Mouse (Mus musculus) hindlimb bud, embryonic 11.5 days (tissue): ENCODE data around the gene Gm26602.

ENCODE experiments used
- DNase-seq: peaks from one replicate; pipeline ENCODE4 v3.0.0-alpha.2; 2012; ENCODE audit warnings: low read depth, low spot score; ENCODE audit errors: extremely low spot score

Gene Gm26602

DNA sequence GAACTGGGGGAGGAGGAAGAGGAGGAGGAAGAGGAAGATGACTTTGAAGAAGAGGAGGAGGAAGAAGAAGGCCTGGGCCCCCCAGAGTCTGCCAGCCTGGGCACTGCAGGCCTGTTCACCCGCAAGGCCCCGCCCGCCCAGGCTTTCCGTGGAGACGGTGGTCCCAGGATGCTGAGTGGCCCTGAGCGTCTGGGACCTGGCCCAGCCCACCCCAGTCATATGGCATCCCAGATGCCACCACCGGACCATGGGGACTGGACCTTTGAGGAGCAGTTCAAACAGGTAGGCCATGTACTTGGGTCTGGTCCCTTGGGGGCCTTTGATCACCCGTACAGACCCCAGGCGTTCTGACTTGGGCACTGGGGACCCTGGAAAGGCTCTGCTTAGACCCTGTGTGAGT lies 21.1 kb downstream of the Gm26602 start:
- no peak for DNase-seq

DNA sequence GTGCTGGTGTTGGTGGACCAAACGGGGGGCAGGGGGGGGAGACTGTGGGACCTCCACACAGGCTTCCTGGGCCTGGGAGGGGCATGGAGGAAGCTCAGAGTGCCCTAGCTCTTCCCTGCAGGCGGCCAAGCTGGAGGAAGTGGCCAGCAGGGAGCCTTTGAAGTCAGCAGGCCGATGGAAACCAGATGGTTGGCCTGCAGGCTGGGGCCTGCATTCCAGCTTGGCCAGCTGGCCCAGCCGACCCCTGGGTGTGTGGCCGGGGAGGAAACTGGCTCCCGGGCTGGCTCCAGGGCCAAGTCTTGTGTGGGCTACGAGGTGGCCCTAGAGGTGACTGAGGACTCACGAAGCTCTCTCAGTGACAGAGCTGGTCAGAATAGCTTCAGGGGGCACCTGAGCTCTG lies 22.1 kb downstream of the Gm26602 start:
- no peak for DNase-seq

GRCm38 (mm10) chr10:79933145-79933679 lies 22.6 kb downstream of the Gm26602 start:
- no peak for DNase-seq

DNA sequence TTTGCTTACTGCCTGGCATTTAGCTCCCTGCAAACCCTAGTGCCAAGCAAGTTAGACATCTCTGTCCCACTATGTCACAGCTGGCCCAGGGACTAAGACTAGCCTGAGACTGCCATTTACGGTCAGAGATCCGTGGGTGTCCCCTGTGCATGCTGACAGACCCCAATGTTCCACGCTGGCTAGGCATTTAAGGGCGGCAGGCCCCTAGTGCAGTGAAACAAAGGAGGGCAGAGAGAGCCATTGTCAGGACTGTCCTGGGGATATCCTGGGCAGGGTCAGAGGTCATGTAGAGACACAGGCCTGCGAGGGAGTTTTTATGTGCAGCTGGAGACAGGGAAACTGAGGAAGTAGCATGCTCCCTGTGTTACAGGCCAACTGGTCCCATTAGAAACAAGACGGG lies 23.2 kb downstream of the Gm26602 start:
- no peak for DNase-seq

DNA sequence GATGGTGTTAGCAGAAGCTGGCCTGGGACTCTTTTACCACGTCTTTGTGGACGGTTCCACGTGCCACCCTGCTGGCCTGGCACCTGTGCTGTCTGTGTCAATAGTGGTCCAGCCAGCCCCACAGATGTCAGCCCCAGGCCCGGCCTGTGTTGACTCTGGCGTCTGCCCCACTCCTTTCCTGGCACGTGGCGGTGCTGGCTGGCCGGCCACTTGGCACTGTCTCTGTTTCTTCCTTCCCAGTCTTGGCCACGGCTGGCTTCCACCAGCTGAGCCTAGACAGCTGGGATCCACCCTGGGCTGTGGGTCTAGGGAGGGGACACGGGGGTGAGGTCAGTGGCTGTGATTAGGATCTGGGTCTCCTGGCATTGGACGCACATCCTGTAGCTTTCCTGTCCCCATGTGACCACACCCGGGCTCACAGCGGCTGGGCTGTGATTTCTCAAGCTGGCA lies 23.6 kb downstream of the Gm26602 start:
- no peak for DNase-seq

DNA sequence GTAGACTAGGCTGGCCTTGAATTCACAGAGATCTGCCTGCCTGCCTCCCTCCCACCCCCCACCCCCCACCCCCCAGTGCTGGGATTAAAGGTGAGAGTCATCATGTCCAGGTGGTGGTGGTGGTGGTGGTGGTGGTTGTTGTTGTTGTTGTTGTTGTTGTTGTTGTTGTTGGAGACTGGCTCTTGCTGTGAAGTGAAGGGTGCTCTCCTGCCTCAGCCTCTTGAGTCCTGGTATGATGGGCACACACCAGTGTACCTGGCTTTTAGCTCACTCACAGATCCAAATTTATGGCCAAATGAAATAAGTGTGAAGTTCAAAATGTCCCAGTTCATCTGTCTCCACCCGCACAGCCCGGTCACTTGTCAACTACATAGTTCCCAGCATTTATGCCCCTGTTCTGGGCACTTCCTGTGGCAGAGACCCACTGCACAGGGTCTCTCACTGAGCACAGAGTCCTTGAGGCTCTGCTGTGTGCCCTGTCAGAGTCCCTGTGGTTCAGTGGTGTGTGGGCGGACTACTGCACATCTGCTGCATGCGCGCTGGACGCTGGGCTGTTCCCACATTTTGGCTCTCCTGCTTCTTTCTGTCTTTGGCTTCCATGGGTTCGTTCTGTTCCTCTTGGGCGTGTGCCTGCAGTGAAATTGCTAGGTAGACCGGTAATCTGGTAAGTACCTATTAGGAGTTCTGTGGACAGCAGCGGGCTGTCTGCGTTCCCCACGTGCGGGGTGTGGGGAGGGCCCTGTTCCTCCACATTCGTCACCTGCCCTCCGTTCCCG lies 24.3 kb downstream of the Gm26602 start:
- no peak for DNase-seq

- no peak for DNase-seq
Observed at GRCm38 (mm10) chr10:79936284-79936910, 25.7 kb downstream of the Gm26602 start.

DNA sequence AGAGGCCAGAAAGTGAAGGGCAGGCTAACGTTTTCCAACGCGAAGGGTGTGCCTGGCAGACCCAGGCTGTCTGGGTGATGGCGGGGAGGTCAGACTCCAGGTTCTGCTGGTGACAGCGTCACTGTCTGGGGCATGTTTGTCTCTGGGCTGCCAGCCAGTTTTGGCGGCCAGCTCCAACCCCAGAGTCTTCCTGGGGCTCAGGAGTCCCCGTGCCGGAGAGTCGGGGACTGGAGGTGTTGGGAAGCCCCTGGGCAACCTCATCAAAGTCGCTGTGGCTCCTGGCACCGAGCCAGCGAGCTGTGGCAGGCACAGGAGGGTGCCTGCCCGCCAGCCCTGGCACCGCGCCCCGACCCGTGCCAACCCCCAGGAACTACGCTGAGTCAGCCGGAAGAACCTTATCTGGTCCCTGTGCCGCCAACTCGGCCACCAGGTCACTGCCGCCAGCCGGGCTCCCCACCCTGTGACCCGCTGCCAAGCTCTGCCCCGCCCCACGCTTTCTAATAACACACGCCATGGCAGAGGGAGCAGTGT lies 26.3 kb downstream of the Gm26602 start:
- DNase-seq = no peak

DNA sequence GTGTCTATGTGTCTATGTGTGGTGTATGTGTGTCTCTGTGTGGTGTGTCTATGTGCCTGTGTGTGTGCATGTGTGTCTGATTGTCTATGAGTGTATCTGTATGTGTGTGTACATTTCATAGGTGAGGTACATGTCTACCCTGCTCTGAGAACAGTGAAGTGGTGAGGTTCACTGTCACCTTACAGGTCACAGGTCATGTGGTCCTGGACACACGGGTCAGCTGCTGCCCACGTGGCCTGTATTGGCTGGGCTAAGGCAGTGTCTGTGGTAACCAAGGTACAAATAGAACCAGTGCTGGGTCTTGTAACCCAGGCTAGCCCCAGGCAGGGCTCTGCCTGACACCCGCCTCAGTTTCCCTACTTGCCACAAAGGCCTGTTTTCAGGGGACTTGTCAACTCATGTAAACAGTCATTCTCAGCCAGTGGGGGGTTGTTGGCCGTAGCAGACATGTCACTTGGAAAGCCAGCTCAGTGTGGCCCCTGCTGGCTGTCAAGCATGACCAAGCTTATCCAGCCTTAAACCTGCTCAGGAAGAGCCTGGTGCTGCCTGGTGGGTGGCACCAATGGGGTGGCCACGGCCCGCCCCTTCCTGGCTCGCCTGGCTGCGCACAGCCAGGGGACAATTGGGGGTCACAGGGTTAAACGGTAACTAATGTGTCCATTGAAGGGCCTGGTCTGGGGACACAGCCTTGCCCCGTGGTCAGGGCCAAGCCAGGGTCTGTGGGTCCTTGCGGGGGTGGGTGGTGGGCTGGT lies 27.3 kb downstream of the Gm26602 start:
- no peak for DNase-seq

- no peak for DNase-seq
Observed at GRCm38 (mm10) chr10:79940749-79941148, 30.1 kb downstream of the Gm26602 start.

DNA sequence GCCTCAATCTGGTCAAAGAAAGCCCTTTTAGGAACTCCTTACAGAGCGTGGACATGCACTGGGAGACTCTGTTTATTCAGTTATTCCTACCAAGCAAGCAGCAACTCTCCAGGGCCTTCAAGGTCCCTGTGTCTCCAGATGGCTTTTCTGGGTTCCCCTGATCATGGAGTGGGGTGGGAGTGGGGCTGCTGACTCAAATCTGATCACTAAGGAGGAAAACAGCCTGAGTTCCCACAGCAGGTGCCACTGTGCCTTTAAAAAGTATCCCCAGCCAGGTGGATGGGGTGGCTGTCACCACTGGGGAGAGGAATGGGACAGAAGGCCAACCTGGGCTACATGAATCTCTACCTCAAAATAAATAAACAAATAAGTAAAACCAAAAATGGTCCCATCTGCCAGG lies 32.3 kb downstream of the Gm26602 start:
- no peak for DNase-seq

DNA sequence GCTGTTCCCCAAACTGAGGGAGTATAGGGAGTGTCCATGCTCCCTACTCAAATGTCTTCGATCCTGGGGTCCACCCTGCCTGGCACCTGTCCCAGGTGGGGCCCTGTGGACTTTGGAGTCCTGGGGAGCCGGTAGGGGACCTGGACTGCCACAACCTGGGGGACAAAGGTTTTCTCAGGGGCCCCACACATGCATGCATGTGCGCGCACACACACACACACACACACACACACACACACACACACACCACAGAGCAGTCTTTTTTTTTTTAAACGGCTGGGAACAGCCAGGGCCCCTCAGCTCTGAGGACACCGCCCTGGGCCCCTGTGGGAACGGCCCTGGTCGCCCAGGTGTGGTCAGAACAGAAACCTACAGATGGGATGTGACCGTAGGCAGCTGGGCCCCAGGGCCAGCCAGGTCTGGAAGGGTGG lies 32.8 kb downstream of the Gm26602 start:
- no peak for DNase-seq

DNA sequence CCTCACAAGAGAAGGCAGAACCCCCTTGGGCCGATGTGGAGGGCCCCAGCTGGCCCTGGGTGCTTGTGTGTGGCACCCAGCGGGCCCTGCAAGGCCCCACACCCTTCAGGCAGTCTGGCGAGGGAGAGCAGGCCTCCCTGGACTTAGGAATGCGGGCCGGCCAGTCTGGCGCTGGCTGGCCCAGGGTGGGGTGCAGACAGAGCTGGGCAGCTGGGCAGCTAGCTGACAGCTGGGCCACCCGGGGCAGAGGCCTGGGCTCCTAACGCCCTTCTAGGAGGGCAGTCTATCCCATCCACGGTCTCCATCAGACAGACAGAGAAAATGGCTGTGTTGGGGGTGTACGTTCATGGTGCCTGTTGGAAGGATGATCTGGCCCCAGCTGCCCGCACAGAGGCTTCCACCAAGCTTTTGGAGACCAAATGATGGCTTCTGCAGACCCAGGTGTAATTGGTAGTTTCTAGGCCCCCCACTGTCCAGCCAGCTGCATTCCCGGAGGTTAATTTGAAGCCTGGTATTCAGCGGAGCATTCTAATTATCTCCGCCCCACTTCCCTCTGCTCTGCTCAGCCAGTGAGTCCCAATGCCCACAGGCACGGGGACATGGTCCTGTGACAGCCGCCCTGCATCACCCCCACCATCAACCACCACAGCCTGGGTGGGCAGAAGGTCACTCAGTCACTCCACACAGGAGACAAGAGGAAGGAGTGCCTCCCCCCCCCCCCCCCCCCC lies 35.0 kb downstream of the Gm26602 start:
- DNase-seq = no peak

- no peak for DNase-seq
Observed at GRCm38 (mm10) chr10:79946752-79947322, 36.2 kb downstream of the Gm26602 start.

GRCm38 (mm10) chr10:79947502-79947901 lies 36.8 kb downstream of the Gm26602 start:
- DNase-seq = no peak

GRCm38 (mm10) chr10:79949873-79950272 lies 39.2 kb downstream of the Gm26602 start:
- DNase-seq = no peak

DNA sequence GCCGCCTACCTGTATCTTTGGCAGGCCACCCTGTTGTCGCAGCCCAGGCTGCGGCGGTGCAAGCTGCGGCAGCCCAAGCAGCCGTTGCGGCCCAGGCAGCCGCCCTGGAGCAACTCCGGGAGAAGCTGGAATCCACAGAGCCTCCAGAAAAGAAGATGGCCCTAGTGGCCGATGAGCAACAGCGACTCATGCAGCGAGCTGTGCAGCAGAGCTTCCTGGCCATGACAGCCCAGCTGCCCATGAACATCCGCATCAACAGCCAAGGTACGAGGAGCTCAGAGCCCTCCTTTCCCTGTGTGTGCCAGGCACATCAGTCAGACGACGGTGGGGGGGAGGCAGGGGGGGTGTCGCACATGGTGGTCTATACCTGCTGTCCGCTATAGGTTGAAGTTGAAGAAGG lies 40.0 kb downstream of the Gm26602 start:
- no peak for DNase-seq

GRCm38 (mm10) chr10:79953946-79954345 lies 43.3 kb downstream of the Gm26602 start:
- no peak for DNase-seq

DNA sequence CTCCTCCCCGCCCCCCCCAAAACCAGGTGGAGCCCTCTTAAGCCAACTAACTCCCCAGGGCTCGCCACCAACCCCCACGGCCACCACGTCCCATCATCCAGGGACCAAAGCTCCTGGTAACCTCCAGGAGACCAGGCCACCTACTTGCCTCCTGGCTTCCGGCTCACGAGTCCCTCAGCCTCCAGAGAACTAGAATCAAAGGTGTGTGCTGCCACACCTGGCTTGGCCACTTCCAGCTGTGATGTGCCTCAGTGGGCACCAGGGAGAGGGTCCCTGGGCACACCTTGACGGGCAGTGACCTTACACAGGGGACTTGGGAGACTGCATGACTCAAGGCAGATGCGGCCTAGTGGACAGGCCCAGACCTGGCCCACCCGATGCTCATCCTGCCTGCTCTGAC lies 45.0 kb downstream of the Gm26602 start:
- no peak for DNase-seq

- DNase-seq = no peak
Observed at GRCm38 (mm10) chr10:79956643-79957154, 46.0 kb downstream of the Gm26602 start.
